Mouse (Mus musculus) kidney, adult 2 months (tissue): ENCODE measurements at regions not wholly inside any gene's neighbourhood (a gene's known extent, or its start where the extent isn't known, plus 50 kb on each side); places are given as distances from the start of the nearest gene placed in this dataset.

ENCODE experiments used
- CTCF ChIP-seq: fragments of 200-500 bp; conservative IDR thresholded peaks from 2 replicates; pipeline ENCODE4 v1.5.1; 2011; ENCODE audit warnings: low read depth, mild to moderate bottlenecking, control low read depth, low read length, moderate library complexity, mixed read lengths; ENCODE audit not compliant: insufficient read depth, insufficient read length
- POLR2A ChIP-seq: fragments of 200-500 bp; IDR thresholded peaks from one replicate; pipeline ENCODE4 v1.6.1; 2011; ENCODE audit warnings: low read depth, low read length, control low read depth

- TF ChIP-seq CTCF: no peak
- no peak for TF ChIP-seq POLR2A
Observed at GRCm38 (mm10) chr1:106464726-106465125, 249.3 kb downstream of the Bcl2 start.
